Mouse (Mus musculus) neural tube, embryonic 10.5 days (tissue): ENCODE data around the gene Fezf1.

ENCODE experiments used
- DNase-seq: peaks from one replicate; pipeline ENCODE4 v3.0.0-alpha.2; 2017; ENCODE audit warnings: low spot score; ENCODE audit errors: extremely low spot score

Gene Fezf1

GRCm38 (mm10) chr6:23247512-23248312, 450 bp downstream of the Fezf1 start:
- DNase-seq: peak; percentile 67

DNA sequence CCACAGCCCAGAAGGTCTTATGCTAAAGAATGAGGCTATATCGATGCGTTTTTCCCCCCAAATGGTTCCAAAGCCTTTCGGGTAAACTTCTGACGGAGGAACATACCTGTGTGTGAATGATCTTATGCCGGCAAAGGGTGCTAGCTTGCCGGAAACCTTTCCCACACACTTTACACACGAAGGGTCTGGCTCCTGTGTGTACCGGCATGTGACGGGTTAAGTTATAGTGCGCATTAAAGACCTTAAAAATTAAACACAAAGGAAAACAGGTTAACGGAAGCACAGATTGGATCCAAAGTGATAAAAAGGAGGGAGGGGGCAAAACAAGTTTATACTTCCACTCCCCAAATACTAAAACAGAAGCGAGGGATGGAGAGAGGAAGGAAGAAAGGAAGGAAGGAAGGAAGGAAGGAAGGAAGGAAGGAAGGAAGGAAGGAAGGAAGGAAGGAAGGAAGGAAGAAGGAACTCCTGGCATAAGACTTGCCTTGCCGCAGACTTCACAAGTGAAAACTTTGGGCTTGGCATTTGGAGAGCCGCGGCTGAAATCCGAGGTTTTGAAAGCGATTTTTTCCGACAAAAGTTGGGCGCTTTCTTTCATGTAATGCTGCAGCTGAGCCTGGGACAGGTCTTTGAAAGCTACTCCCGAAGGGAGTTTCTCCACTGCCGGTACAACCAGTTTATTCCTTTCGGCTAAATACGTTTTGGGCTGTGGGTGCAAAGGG, 1.2 kb downstream of the Fezf1 start:
- DNase-seq: peak; percentile 35

DNA sequence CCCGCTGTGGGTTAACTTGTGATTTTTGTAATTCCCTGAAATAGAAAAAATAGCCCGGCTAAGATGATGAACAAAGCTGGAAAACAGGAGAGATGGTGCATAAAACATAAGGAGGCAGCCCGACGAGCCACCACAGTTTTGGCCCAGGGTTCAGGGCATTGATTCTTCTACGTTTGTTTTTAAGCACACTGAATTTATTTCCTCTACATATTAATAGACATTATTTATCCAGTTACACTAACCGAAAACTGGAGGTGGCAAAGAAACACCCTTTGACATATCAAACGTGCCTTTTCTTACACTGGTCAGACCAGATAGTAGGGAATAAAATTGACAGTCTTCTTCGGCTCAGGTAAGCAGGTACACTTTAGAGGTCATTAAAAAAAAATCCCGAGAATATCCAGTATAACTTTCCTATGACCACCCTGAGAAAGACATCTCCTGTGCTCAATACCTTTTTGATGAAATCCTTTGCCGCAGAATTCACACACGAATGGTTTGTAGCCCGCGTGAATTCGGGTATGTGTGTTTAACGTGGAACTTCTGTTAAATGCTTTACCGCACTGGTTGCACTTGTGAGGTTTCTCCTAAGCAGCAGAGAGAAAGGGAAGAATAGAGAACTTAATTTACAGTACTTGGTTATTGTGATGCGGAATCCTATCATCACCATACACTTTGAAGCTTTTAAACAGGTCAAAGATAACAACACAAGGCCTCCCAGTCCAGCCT, 1.9 kb downstream of the Fezf1 start:
- DNase-seq: no peak

DNA sequence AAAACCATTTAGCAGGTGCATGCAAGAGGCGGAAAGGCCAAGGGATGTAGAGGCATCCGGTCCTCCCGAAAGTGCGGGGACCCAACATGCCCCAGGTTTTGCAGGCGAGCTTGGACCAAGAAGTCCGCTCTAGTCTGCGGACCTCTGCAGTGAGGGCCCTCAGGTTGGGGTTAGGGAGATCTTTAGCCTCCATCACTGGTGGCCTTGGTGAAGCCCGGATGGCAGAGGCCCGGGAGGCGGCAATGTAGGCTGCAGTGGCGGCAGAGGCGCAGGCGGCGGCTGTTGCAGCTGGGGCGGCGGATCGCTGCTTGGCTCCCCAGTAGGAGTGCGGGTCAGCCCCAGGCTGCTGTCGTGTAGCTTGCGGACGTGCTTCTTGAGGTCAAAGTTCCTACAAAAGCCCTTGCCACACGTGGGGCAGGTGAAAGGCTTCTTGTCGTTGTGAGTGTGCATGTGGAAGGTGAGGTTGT, 2.6 kb downstream of the Fezf1 start:
- DNase-seq: peak; percentile 67

DNA sequence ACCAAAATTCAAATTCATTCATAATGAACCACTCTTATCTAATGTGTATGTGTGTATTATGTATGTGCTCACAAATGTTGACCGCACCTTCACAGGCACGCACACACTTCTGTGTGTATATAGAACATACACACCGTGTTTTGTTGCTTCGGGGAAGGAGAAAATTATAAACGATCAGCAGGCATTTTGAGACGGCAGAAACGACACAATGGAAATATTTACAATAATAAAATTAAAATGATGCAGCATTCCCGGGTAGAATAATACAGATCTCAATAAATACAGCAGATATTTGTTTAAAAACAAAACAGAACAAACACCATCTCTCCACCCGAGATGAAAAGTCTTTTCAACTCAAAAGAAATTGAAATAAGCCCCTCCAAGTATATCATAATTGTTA, 3.0 kb downstream of the Fezf1 start:
- DNase-seq: no peak

GRCm38 (mm10) chr6:23243821-23244760, 4.1 kb downstream of the Fezf1 start:
- DNase-seq: no peak

DNA sequence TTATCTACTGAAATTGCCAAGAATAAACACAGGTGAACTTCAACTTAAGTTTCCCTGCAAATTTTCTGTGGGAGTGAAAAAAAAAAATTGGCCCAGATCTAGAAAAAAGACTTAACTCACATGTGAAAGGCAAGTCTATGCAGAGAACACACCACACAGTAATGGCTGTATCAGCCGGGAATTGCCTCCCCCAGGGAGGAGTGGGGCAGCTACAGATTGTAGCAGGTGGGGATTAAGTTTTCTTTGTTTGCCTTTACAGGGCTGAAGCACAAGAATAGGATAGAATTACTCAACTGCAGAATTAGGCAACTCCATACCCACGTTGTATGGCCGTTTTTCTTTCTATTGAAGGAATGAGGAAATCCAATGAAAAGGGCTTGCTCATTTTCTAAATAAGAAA, 36.7 kb downstream of the Fezf1 start:
- no peak for DNase-seq

DNA sequence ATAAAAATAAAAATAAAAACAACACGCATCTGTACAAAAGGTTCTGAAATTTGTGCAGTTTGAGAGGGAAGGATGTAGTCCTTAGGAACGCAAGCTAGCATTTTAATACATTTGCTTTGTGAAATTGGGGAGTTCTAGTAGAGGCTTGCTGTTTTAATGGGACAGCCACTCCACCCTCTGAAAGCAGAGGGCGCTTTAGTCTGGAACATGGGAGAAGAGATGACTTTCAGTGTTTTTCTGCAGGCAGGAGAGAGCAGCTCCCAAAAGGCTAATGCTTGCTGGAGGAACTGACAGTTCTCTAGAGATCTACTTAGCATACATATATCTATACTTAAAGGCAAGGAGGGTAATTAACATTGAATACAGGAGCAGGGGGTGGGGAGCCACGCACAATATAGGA, 40.4 kb downstream of the Fezf1 start:
- DNase-seq: no peak

GRCm38 (mm10) chr6:23202630-23203029, 45.5 kb downstream of the Fezf1 start:
- no peak for DNase-seq
